Mouse (Mus musculus) midbrain, postnatal 0 days (tissue): ENCODE measurements around the gene Ms4a13. TPM values are rescaled to one million over a fixed set of nuclear protein-coding genes. Genes with fewer than 3 reads are reported as not detected.
A peak's percentile ranks its signal among the peaks of the same experiment; 100 is the strongest.

Source experiments
- ATAC-seq: fragments of 200-750 bp; cut with Nextera tagmentation; 2 replicates; pipeline ENCODE4 v1.8.0; 2017; ENCODE audit warnings: moderate number of reproducible peaks, mild to moderate bottlenecking, moderate TSS enrichment, moderate library complexity; ENCODE audit not compliant: low FRiP score
- DNase-seq: peaks from one replicate; pipeline ENCODE4 v3.0.0-alpha.2; 2015; ENCODE audit warnings: low spot score
- H3K27ac ChIP-seq: fragments of 300-500 bp; sonication (generic); 2 replicates; pipeline ENCODE4 v1.5.1; 2014; ENCODE audit warnings: low read depth, mild to moderate bottlenecking, low read length, mixed read lengths
- H3K27me3 ChIP-seq: fragments of 300-500 bp; sonication (generic); 2 replicates; pipeline ENCODE4 v1.6.1; 2014; ENCODE audit warnings: low read length, control low read depth, mixed read lengths; ENCODE audit not compliant: insufficient read depth
- H3K36me3 ChIP-seq: fragments of 300-500 bp; sonication (generic); 2 replicates; pipeline ENCODE4 v1.6.1; 2014; ENCODE audit warnings: low read length, control low read depth, mixed read lengths; ENCODE audit not compliant: insufficient read depth
- H3K4me1 ChIP-seq: fragments of 300-500 bp; sonication (generic); 2 replicates; pipeline ENCODE4 v1.6.1; 2014; ENCODE audit warnings: mild to moderate bottlenecking, control low read depth, antibody characterized with exemption, low read length, mixed read lengths; ENCODE audit not compliant: insufficient read depth
- H3K4me2 ChIP-seq: fragments of 300-500 bp; sonication (generic); 2 replicates; pipeline ENCODE4 v1.6.1; 2014; ENCODE audit warnings: low read depth, mild to moderate bottlenecking, low read length, mixed read lengths; ENCODE audit not compliant: poor library complexity, severe bottlenecking
- H3K4me3 ChIP-seq: fragments of 300-500 bp; sonication (generic); 2 replicates; pipeline ENCODE4 v1.5.1; 2014; ENCODE audit warnings: low read depth, mild to moderate bottlenecking, low read length, moderate library complexity
- H3K9ac ChIP-seq: fragments of 300-500 bp; sonication (generic); replicated peaks from 2 replicates; pipeline ENCODE4 v1.6.1; 2014; ENCODE audit warnings: mild to moderate bottlenecking, low read length, moderate library complexity, mixed read lengths; ENCODE audit not compliant: poor library complexity, severe bottlenecking
- H3K9me3 ChIP-seq: fragments of 300-500 bp; sonication (generic); 2 replicates; pipeline ENCODE4 v1.6.1; 2016; ENCODE audit warnings: low read length, control low read depth
- CTCF ChIP-seq: IDR thresholded peaks from 2 replicates; pipeline ENCODE4 v1.5.1; 2016; ENCODE audit warnings: antibody characterized with exemption, mild to moderate bottlenecking
- WGBS: fragments of 180-500 bp; shearing (Covaris S2); extraction: QIAGEN DNeasy Blood & Tissue Kit; methylation state at CpG from one replicate; pipeline ENCODE4 v1.1.7; 2014; 5-methylcytosine and 5-hydroxymethylcytosine counted together
- polyA plus RNA-seq: library from polyadenylated mRNA; unstranded; fragments of >200 nt; fragmentation: Nextera tagmentation; extraction: Ambion mirVana; gene quantifications from 2 replicates; pipeline ENCODE4 v1.2.1, GENCODE M21; 2015
- total RNA-seq: library from RNA; depleted of rRNA; stranded (reverse); fragments of >200 nt; gene quantifications from 2 replicates; pipeline ENCODE4 v1.2.3, GENCODE M21; 2014; rRNA removed

The Ms4a13 gene
- total RNA-seq (not detected in 2 replicates), polyA plus RNA-seq (not detected in 2 replicates)

DNA sequence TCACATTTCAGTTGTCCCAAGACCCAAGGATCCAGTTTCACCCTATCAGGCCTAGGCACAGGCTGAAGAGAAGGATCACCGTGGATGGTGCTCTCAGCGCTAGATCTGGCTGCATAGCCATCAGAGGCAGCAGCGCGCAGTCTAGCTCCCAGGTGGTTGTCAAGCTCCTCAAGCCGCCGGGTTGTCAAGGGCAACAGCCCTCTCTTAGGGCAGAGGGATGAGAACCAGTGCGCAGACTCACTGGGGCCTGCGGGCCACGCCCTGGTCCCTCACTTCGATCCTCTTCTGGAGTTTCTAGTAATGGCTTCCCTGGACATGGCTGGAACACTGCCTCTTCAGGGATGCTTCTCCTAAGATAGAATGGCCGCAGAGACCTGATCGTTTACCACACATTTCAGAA, at the start of gene Ms4a13:
Ms4a13 (minus strand) TSS at position 192 of the 400 bp plus-strand sequence.
- H3K4me2 ChIP-seq = no peak within 1 kb of the TSS
- DNase-seq (no peak), ATAC-seq (no peak)
- TF ChIP-seq CTCF = no peak
- H3K9me3 ChIP-seq = no peaks in the 10 kb centered on the region
- 70% methylated on average over 12 of the region's 12 CpGs for whole genome bisulfite sequencing
- no peak within 1 kb of the TSS for H3K4me3 ChIP-seq
- no peak within 1 kb of the TSS for H3K9ac ChIP-seq
- no peaks in the 10 kb centered on the region for H3K4me1 ChIP-seq
- no peak within 1 kb of the TSS for H3K27ac ChIP-seq
- H3K27me3 ChIP-seq = no peaks in the 10 kb centered on the region
- H3K36me3 ChIP-seq = no peaks in the 10 kb centered on the region

DNA sequence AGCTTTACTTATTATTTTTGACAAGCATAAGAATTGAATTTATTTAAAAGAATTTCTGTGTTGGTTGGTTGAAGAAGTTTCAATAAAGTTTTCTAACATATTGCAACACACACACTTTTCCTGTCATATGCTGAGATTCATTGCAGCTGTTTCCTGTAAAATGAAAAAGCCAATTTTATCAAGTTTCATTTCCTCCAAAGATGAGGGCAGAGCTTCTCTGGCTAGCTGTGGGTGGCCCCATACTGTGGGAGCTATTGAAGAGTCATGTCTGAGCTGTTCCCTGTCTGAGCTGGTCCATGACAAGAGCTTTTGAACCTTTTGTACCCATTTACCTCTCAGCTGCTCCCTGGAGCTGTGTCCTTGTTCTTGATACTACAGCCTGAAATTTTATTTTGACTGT, 47.7 kb upstream of the Ms4a13 start:
- no peak overlapping the region for H3K9ac ChIP-seq
- DNase-seq = no peak
- TF ChIP-seq CTCF = no peak
- no peaks in the 10 kb centered on the region for H3K4me1 ChIP-seq
- no peaks in the 10 kb centered on the region for H3K36me3 ChIP-seq
- H3K27ac ChIP-seq = no peak overlapping the region
- H3K9me3 ChIP-seq = no peaks in the 10 kb centered on the region
- H3K4me3 ChIP-seq = no peak overlapping the region
- no peak overlapping the region for H3K4me2 ChIP-seq
- H3K27me3 ChIP-seq = no peaks in the 10 kb centered on the region
- ATAC-seq = no peak

DNA sequence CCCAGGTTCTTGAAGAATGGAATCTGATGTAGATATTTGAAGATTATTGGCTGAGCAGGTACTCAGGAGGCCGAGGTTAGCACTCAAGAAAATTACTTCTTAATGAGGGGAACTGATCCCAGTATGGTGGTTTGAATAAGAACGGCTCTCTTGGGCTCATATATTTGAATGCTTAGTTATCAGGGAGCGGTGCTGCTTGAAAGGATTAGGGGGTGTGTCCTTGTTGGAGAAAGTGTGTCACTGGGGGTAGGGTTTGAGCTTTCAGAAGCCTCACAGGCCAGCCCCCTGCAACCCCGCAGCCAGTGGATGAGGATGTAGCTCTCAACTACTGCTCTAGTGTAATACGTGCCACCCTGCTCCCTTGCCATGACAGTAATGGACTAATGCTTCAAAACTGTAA, 46.0 kb upstream of the Ms4a13 start:
- no peak for TF ChIP-seq CTCF
- no peak overlapping the region for H3K27ac ChIP-seq
- no peaks in the 10 kb centered on the region for H3K36me3 ChIP-seq
- no peak overlapping the region for H3K4me3 ChIP-seq
- H3K9ac ChIP-seq = no peak overlapping the region
- H3K9me3 ChIP-seq = no peaks in the 10 kb centered on the region
- ATAC-seq (no peak), DNase-seq (peak; percentile 50)
- 47% methylated on average over 5 of the region's 5 CpGs for WGBS
- no peaks in the 10 kb centered on the region for H3K27me3 ChIP-seq
- H3K4me2 ChIP-seq = no peak overlapping the region
- no peaks in the 10 kb centered on the region for H3K4me1 ChIP-seq

DNA sequence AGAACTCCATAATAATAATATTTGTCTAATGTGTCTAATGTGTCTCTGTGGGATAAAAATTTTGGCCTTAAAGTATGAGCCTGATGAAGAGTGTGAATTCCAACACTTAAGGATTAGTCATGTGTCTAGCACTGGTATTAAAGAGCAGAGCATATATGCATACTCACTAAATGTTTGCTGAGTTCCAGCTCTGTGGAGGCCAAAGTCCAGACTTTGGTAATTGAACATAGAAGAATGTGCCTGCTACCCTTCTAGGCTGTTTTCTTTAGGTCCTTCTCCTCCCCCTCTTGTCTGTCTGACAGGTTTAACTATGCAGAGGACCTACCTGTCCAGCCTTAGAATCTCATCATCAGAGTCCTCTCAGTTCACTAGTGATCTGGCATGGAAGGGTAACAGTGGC, 39.3 kb upstream of the Ms4a13 start:
- DNase-seq (no peak), ATAC-seq (no peak)
- Histone ChIP-seq H3K27me3 (no peaks in the 10 kb centered on the region), H3K4me1 (no peaks in the 10 kb centered on the region), H3K9me3 (no peaks in the 10 kb centered on the region), H3K4me3 (no peak overlapping the region), H3K9ac (no peak overlapping the region), H3K36me3 (no peaks in the 10 kb centered on the region), H3K27ac (no peak overlapping the region), H3K4me2 (no peak overlapping the region)
- no peak for TF ChIP-seq CTCF

DNA sequence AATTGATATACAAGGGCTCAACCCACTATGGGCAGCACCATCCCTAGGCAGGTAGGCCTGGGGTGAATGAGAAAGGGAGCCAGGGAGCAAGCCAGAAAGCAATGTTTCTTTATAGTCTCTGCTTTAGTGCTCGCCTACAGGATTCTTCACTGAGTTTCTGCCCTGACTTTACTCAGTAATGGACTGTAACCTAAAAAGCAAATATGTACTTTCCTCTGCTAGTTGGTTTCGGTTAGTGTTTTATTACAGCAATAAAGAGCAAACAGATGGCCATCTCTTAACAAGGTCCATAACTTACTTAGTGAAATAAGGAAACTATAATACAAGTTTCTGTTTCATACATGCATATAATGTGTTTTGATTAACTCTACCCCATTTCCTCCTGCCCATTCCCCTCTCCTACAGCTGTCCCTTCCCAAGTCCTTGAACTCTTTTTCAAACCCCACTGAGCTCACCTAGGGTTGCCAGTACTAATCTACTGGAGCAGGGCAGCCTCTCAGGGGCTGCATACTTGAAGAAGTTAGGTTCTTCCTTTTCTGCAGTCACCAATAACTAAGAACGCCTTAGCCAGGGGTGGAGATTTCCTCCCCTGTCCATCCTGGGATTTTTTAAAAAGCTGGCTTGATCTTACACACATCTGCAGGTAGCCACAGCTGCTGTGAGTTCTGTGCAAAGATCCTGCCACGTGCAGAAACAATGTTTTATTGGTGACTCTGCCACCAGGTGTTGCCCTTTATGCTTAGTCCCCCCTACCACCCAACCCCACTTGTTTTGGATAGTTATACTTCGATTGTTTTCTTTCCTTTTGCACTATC, 38.6 kb upstream of the Ms4a13 start:
- ATAC-seq (no peak), DNase-seq (no peak)
- H3K4me3 ChIP-seq = no peak overlapping the region
- H3K9ac ChIP-seq = no peak overlapping the region
- no peaks in the 10 kb centered on the region for H3K36me3 ChIP-seq
- no peak overlapping the region for H3K4me2 ChIP-seq
- 69% methylated on average over 5 of the region's 5 CpGs for WGBS
- no peak overlapping the region for H3K27ac ChIP-seq
- no peaks in the 10 kb centered on the region for H3K4me1 ChIP-seq
- H3K27me3 ChIP-seq = no peaks in the 10 kb centered on the region
- no peaks in the 10 kb centered on the region for H3K9me3 ChIP-seq
- TF ChIP-seq CTCF = no peak

DNA sequence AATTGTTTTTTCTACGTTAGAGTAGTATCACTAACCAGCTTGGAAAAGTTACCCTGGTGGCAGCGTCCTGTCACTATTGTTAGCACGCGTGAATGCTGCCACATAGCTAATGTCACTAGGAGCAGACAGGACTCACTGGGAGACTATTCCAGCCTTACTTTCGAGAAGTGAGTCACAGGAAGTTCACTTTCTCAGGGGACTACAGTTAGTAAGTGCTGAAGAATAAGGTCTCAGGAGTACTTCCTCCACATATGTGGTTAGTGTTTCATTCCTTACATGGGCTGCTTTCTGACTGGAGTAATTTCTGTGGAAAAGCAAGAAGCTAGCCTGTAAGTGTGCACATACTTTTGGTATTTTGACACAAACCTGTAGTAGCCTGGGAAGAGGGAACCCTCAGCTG, 37.7 kb upstream of the Ms4a13 start:
- no peaks in the 10 kb centered on the region for H3K36me3 ChIP-seq
- H3K27me3 ChIP-seq = no peaks in the 10 kb centered on the region
- TF ChIP-seq CTCF = no peak
- no peaks in the 10 kb centered on the region for H3K9me3 ChIP-seq
- H3K27ac ChIP-seq = no peak overlapping the region
- H3K9ac ChIP-seq = no peak overlapping the region
- no peak overlapping the region for H3K4me3 ChIP-seq
- 79% methylated on average over 5 of the region's 5 CpGs for WGBS
- DNase-seq (no peak), ATAC-seq (no peak)
- no peak overlapping the region for H3K4me2 ChIP-seq
- H3K4me1 ChIP-seq = no peaks in the 10 kb centered on the region
